Mouse (Mus musculus) layer of hippocampus, adult 9-10 months (tissue): ENCODE measurements at regions not wholly inside any gene's neighbourhood (a gene's known extent, or its start where the extent isn't known, plus 50 kb on each side); places are given as distances from the start of the nearest gene placed in this dataset.

Experiments
- DNase-seq: peaks from one replicate; pipeline ENCODE4 v3.0.0; 2022; ENCODE audit warnings: low spot score

GRCm38 (mm10) chr3:52641226-52642181 lies 373.4 kb downstream of the Foxo1 start:
- DNase-seq = no peak

GRCm38 (mm10) chr3:52640250-52641147 lies 372.4 kb downstream of the Foxo1 start:
- DNase-seq = no peak

- DNase-seq = no peak
Measured at GRCm38 (mm10) chr3:52638816-52639215, 370.7 kb downstream of the Foxo1 start.

GRCm38 (mm10) chr3:52634353-52634752 lies 366.2 kb downstream of the Foxo1 start:
- no peak for DNase-seq

- no peak for DNase-seq
Measured at GRCm38 (mm10) chr3:52633491-52634100, 365.5 kb downstream of the Foxo1 start.

- no peak for DNase-seq
Measured at GRCm38 (mm10) chr3:52632635-52633034, 364.5 kb downstream of the Foxo1 start.

- DNase-seq = no peak
Measured at GRCm38 (mm10) chr3:52630209-52630608, 362.1 kb downstream of the Foxo1 start.

GRCm38 (mm10) chr3:52625125-52625524 lies 357.0 kb downstream of the Foxo1 start:
- DNase-seq = no peak

- DNase-seq = no peak
Measured at GRCm38 (mm10) chr3:52622530-52622929, 354.4 kb downstream of the Foxo1 start.

GRCm38 (mm10) chr3:52621936-52622335 lies 353.8 kb downstream of the Foxo1 start:
- DNase-seq = no peak

GRCm38 (mm10) chr3:52618925-52619224 lies 350.7 kb downstream of the Foxo1 start:
- no peak for DNase-seq

GRCm38 (mm10) chr3:52618212-52618924 lies 350.2 kb downstream of the Foxo1 start:
- DNase-seq = no peak

- no peak for DNase-seq
Measured at GRCm38 (mm10) chr3:52617413-52618149, 349.4 kb downstream of the Foxo1 start.

GRCm38 (mm10) chr3:52611881-52612280 lies 343.7 kb downstream of the Foxo1 start:
- no peak for DNase-seq

GRCm38 (mm10) chr3:52610466-52610865 lies 342.3 kb downstream of the Foxo1 start:
- no peak for DNase-seq

- no peak for DNase-seq
Measured at GRCm38 (mm10) chr3:52608086-52608426, 339.9 kb downstream of the Foxo1 start.

GRCm38 (mm10) chr3:52607379-52608085 lies 339.4 kb downstream of the Foxo1 start:
- no peak for DNase-seq

- no peak for DNase-seq
Measured at GRCm38 (mm10) chr3:52605261-52605771, 337.2 kb downstream of the Foxo1 start.

- no peak for DNase-seq
Measured at GRCm38 (mm10) chr3:52603244-52603704, 335.1 kb downstream of the Foxo1 start.
